Mouse (Mus musculus): ENCODE results near the gene Stra6.

GRCm38 (mm10) chr9:58047061-58047460, 16.5 kb upstream of the Stra6 start:
- TF ChIP-seq CTCF (IDR thresholded peaks at IDR 0.05; ENCODE audit: control insufficient read depth, insufficient read depth, insufficient read length) = no peak
- no peak for TF ChIP-seq MAX (IDR thresholded peaks at IDR 0.05)
- no peak for TF ChIP-seq FOSL1 (IDR thresholded peaks at IDR 0.05; ENCODE audit: insufficient read depth, low read length, poor library complexity, severe bottlenecking)
